Mouse (Mus musculus): ENCODE data around the gene Dip2b. TPM values are rescaled to one million over a fixed set of nuclear protein-coding genes. Genes with fewer than 3 reads are reported as not detected.

Dip2b gene
- polyA plus RNA-seq, 1 experiment = 20.3 TPM

- Histone ChIP-seq H3K36me3 (ENCODE audit: control insufficient read depth, insufficient read depth, low read length) (no peaks in the 10 kb centered on the region), H3K4me3 (ENCODE audit: control insufficient read depth, low read depth, low read length) (no peak overlapping the region), H3K27ac (ENCODE audit: control insufficient read depth, insufficient read depth, low read depth, low read length) (no peak overlapping the region), H3K4me1 (ENCODE audit: control insufficient read depth, insufficient read depth, low read length) (peaks cover 3% of the 10 kb centered on the region), H3K27me3 (ENCODE audit: control insufficient read depth, insufficient read depth, low read length) (no peaks in the 10 kb centered on the region)
- no peak for TF ChIP-seq POLR2A (IDR thresholded peaks at IDR 0.05; ENCODE audit: control insufficient read depth, low read depth, low read length)
- no peak for TF ChIP-seq CTCF (IDR thresholded peaks at IDR 0.05; ENCODE audit: control insufficient read depth, insufficient read depth, insufficient replicate concordance, low read depth, low read length)
Observed at GRCm38 (mm10) chr15:100101206-100101605, 62.7 kb downstream of the Dip2b start.

- TF ChIP-seq POLR2A (IDR thresholded peaks at IDR 0.05; ENCODE audit: control insufficient read depth, low read depth, low read length) = no peak
- no peak for TF ChIP-seq CTCF (IDR thresholded peaks at IDR 0.05; ENCODE audit: control insufficient read depth, insufficient read depth, insufficient replicate concordance, low read depth, low read length)
- Histone ChIP-seq H3K4me1 (ENCODE audit: control insufficient read depth, insufficient read depth, low read length) (peaks cover 10% of the 10 kb centered on the region), H3K4me3 (ENCODE audit: control insufficient read depth, low read depth, low read length) (no peak overlapping the region), H3K27me3 (ENCODE audit: control insufficient read depth, insufficient read depth, low read length) (no peaks in the 10 kb centered on the region), H3K36me3 (ENCODE audit: control insufficient read depth, insufficient read depth, low read length) (no peaks in the 10 kb centered on the region), H3K27ac (ENCODE audit: control insufficient read depth, insufficient read depth, low read depth, low read length) (no peak overlapping the region)
Observed at GRCm38 (mm10) chr15:100104126-100104525, 65.7 kb downstream of the Dip2b start.

DNA sequence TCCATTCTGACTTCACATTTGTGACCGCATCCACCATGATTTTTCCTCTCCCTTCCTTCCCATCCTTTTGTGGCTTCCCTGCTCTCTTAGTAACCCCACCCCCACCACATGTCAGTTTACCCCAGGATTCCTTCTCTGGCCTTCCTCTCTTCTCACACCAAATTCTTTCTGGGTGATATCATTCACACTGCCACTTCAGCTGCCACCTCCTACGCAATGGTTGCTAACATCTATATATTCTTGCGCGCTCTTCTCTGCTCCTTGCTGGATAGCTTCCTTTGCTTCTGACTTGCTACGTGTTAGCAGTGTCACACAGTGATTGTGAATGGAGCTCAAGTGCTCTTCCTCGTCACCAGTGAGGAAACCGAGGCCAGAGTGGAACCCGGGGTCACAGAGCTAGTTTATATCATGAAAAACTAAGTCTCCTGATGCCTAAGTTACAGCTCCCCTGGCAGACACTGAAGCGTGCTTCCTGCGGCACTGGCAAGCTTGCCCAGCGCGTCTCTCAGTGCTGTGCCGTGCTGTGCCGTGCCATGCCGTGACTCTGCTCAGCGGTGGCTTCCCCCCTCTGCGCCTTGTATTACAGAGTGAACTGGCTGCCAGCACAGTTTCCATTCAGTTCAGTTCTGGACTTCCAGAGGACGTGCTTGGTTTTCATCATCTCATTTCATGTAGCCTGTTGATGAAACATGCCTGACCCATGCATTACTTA is 69.8 kb downstream of the Dip2b start:
- Histone ChIP-seq H3K36me3 (ENCODE audit: control insufficient read depth, insufficient read depth, low read length) (no peaks in the 10 kb centered on the region), H3K27me3 (ENCODE audit: control insufficient read depth, insufficient read depth, low read length) (no peaks in the 10 kb centered on the region), H3K27ac (ENCODE audit: control insufficient read depth, insufficient read depth, low read depth, low read length) (no peak overlapping the region; the same call in 1 of the 2 replicates), H3K4me1 (ENCODE audit: control insufficient read depth, insufficient read depth, low read length) (peaks cover 14% of the 10 kb centered on the region), H3K4me3 (ENCODE audit: control insufficient read depth, low read depth, low read length) (no peak overlapping the region)
- TF ChIP-seq CTCF (IDR thresholded peaks at IDR 0.05; ENCODE audit: control insufficient read depth, insufficient read depth, insufficient replicate concordance, low read depth, low read length) (no peak), POLR2A (IDR thresholded peaks at IDR 0.05; ENCODE audit: control insufficient read depth, low read depth, low read length) (no peak)

- H3K36me3 ChIP-seq (ENCODE audit: control insufficient read depth, insufficient read depth, low read length) = no peaks in the 10 kb centered on the region
- no peaks in the 10 kb centered on the region for H3K27me3 ChIP-seq (ENCODE audit: control insufficient read depth, insufficient read depth, low read length)
- TF ChIP-seq CTCF (IDR thresholded peaks at IDR 0.05; ENCODE audit: control insufficient read depth, insufficient read depth, insufficient replicate concordance, low read depth, low read length) (no peak), POLR2A (IDR thresholded peaks at IDR 0.05; ENCODE audit: control insufficient read depth, low read depth, low read length) (no peak)
- peaks cover 19% of the 10 kb centered on the region for H3K4me1 ChIP-seq (ENCODE audit: control insufficient read depth, insufficient read depth, low read length)
- no peak overlapping the region for H3K4me3 ChIP-seq (ENCODE audit: control insufficient read depth, low read depth, low read length)
- H3K27ac ChIP-seq (ENCODE audit: control insufficient read depth, insufficient read depth, low read depth, low read length) = no peak overlapping the region
Observed at GRCm38 (mm10) chr15:100109916-100110315, 71.5 kb downstream of the Dip2b start.

DNA sequence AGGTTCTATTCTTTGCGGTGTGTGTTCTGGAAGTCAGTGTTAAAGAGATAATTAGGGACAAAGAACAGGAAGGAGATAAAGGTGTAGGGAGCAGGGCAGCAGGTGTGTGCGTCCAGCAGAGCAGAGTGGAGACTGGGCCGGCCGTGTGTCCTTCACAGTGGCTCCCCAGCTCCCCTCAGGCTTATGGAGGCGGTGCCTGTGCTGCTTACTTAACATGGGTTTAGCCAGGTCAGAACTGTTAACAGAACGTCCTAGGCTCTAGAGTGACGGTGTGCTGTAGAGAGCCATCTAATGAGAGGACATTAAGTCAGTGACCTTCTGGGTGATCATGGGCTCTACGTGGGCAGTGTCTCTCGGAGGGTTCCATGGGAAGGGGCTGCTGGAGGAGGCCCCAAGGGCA is 73.4 kb downstream of the Dip2b start:
- H3K4me1 ChIP-seq (ENCODE audit: control insufficient read depth, insufficient read depth, low read length) = peaks cover 17% of the 10 kb centered on the region
- TF ChIP-seq POLR2A (IDR thresholded peaks at IDR 0.05; ENCODE audit: control insufficient read depth, low read depth, low read length) (no peak), CTCF (IDR thresholded peaks at IDR 0.05; ENCODE audit: control insufficient read depth, insufficient read depth, insufficient replicate concordance, low read depth, low read length) (no peak)
- no peaks in the 10 kb centered on the region for H3K36me3 ChIP-seq (ENCODE audit: control insufficient read depth, insufficient read depth, low read length)
- H3K27ac ChIP-seq (ENCODE audit: control insufficient read depth, insufficient read depth, low read depth, low read length) = no peak overlapping the region
- no peaks in the 10 kb centered on the region for H3K27me3 ChIP-seq (ENCODE audit: control insufficient read depth, insufficient read depth, low read length)
- H3K4me3 ChIP-seq (ENCODE audit: control insufficient read depth, low read depth, low read length) = no peak overlapping the region

DNA sequence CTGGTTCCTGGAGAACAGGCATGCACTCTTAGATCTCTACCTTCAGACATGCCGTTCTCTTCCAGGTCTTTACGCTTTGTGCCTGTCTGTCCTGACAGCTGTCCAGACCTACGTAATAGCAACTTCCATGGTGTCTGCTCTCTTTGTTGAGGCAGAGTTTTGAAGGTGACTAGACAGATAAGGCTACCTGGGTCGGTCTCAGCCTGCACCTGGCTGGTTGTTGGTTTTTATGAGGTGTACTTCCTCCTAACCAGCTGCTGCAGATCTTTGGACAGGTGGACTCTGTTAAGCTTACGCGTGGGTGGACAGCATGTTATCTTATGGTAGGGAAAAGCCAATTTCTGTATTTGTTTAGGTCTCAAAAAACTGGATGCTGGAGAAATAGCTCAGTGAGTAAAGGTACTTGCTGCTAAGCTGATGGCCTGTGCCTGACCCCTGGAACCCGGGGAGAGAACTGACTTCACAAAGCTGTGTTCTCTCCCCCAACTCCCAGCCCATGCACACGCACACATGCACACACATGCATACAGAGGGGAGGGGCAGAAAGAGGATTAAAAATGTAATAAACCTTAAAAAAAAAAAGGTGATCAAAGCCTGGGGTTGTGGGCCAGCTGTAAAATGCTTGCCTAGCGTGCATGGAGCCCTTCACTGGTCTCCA is 74.0 kb downstream of the Dip2b start:
- no peak overlapping the region for H3K4me3 ChIP-seq (ENCODE audit: control insufficient read depth, low read depth, low read length)
- peaks cover 17% of the 10 kb centered on the region for H3K4me1 ChIP-seq (ENCODE audit: control insufficient read depth, insufficient read depth, low read length)
- no peak for TF ChIP-seq CTCF (IDR thresholded peaks at IDR 0.05; ENCODE audit: control insufficient read depth, insufficient read depth, insufficient replicate concordance, low read depth, low read length)
- TF ChIP-seq POLR2A (IDR thresholded peaks at IDR 0.05; ENCODE audit: control insufficient read depth, low read depth, low read length) = no peak
- no peak overlapping the region for H3K27ac ChIP-seq (ENCODE audit: control insufficient read depth, insufficient read depth, low read depth, low read length)
- H3K36me3 ChIP-seq (ENCODE audit: control insufficient read depth, insufficient read depth, low read length) = no peaks in the 10 kb centered on the region
- H3K27me3 ChIP-seq (ENCODE audit: control insufficient read depth, insufficient read depth, low read length) = no peaks in the 10 kb centered on the region

- Histone ChIP-seq H3K4me1 (ENCODE audit: control insufficient read depth, insufficient read depth, low read length) (peaks cover 10% of the 10 kb centered on the region; the same call in 1 of the 2 replicates), H3K27ac (ENCODE audit: control insufficient read depth, insufficient read depth, low read depth, low read length) (no peak overlapping the region), H3K27me3 (ENCODE audit: control insufficient read depth, insufficient read depth, low read length) (no peaks in the 10 kb centered on the region), H3K4me3 (ENCODE audit: control insufficient read depth, low read depth, low read length) (no peak overlapping the region), H3K36me3 (ENCODE audit: control insufficient read depth, insufficient read depth, low read length) (no peaks in the 10 kb centered on the region; the same call in 1 of the 2 replicates)
- TF ChIP-seq POLR2A (IDR thresholded peaks at IDR 0.05; ENCODE audit: control insufficient read depth, low read depth, low read length) (no peak), CTCF (IDR thresholded peaks at IDR 0.05; ENCODE audit: control insufficient read depth, insufficient read depth, insufficient replicate concordance, low read depth, low read length) (no peak)
Observed at GRCm38 (mm10) chr15:100113343-100114275, 75.1 kb downstream of the Dip2b start.
